Mouse (Mus musculus) bone marrow, adult 2 months (tissue): ENCODE results near the gene Shmt2. TPM values are rescaled to one million over a fixed set of nuclear protein-coding genes. Genes with fewer than 3 reads are reported as not detected.

ENCODE experiments used
- H3K27ac ChIP-seq: fragments of 200-500 bp; 2 replicates; pipeline ENCODE4 v1.5.1; 2012; ENCODE audit warnings: low read depth, mild to moderate bottlenecking, control low read depth, inconsistent platforms, low read length; ENCODE audit not compliant: control insufficient read depth, poor library complexity, insufficient read depth
- H3K4me1 ChIP-seq: fragments of 200-500 bp; 2 replicates; pipeline ENCODE4 v1.6.1; 2011; ENCODE audit warnings: low read length; ENCODE audit not compliant: control insufficient read depth, insufficient read depth
- H3K4me3 ChIP-seq: fragments of 200-500 bp; replicated peaks from 2 replicates; pipeline ENCODE3; 2011; ENCODE audit warnings: mild to moderate bottlenecking, low read depth, low read length, control low read depth; ENCODE audit not compliant: control insufficient read depth
- CTCF ChIP-seq: fragments of 200-500 bp; IDR thresholded peaks from 2 replicates; pipeline ENCODE4 v1.5.1; 2011; ENCODE audit warnings: low read length, control low read depth; ENCODE audit not compliant: control insufficient read depth, insufficient read depth
- POLR2A ChIP-seq: fragments of 200-500 bp; IDR thresholded peaks from 2 replicates; pipeline ENCODE4 v1.6.1; 2011; ENCODE audit warnings: low read depth, mild to moderate bottlenecking, control low read depth, low read length, borderline replicate concordance; ENCODE audit not compliant: control insufficient read depth
- WGBS: fragments of 180-500 bp; shearing (Covaris S2); methylation state at CpG from one replicate; pipeline ENCODE4 v1.1.7; 2018; 5-methylcytosine and 5-hydroxymethylcytosine counted together
- polyA plus RNA-seq: library from polyadenylated mRNA; stranded (reverse); fragments of >200 nt; gene quantifications from 2 replicates; pipeline ENCODE4 v1.2.4, GENCODE M21; 2011; ENCODE audit warnings: low replicate concordance; ENCODE audit not compliant: missing spikeins, insufficient read depth, insufficient read length

Gene Shmt2
- polyA plus RNA-seq, 1 experiment, result 39.9 TPM

- no peak overlapping the region for H3K4me3 ChIP-seq
- under 1% methylated on average over 46 of the region's 46 CpGs for WGBS
- H3K27ac ChIP-seq, result no peak overlapping the region
- TF ChIP-seq POLR2A, result no peak
- no peak for TF ChIP-seq CTCF
- H3K4me1 ChIP-seq, result peaks cover 1% of the 10 kb centered on the region; the same call in 1 of the 2 replicates
These were observed 10.5 kb downstream of the Shmt2 start for GRCm38 (mm10) chr10:127511634-127512306.

DNA sequence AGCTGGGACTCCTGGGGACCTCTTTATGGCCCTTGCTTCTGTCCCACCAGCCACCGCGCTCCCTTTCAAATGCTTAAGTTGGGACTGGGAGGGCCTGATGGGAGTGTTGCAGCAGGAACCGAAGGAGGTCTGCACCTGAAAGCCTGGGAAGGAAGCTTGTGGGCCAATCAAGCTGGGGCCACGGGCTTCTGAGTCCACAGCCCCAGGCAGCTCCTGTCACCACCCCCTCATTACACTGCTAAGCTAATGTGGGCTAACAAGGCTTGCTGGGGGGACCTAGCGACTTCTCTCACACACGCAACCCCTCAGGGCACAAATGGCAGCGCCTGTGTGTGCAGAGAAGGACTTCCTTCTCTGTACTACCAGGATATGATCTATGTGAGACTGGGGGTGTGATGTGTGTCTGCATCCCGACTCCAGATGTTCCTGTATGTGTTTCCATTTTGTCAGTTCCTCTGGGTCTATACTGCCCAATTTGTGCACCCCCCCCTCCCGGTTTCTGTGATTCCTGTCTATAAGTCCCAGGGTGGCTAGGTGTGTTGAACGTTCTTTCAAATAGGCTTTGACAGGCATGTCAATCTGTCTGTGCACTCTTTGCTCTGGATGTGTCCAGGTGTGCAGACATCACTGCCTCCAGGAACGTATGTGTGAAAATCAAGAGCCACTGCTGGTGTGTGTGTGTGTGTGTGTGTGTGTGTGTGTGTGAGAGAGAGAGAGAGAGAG is 11.2 kb downstream of the Shmt2 start:
- TF ChIP-seq CTCF, result no peak
- TF ChIP-seq POLR2A, result no peak
- Histone ChIP-seq H3K4me3 (no peak overlapping the region), H3K4me1 (peaks cover 1% of the 10 kb centered on the region; the same call in 1 of the 2 replicates), H3K27ac (no peak overlapping the region)
- 16% methylated on average over 11 of the region's 11 CpGs for WGBS

DNA sequence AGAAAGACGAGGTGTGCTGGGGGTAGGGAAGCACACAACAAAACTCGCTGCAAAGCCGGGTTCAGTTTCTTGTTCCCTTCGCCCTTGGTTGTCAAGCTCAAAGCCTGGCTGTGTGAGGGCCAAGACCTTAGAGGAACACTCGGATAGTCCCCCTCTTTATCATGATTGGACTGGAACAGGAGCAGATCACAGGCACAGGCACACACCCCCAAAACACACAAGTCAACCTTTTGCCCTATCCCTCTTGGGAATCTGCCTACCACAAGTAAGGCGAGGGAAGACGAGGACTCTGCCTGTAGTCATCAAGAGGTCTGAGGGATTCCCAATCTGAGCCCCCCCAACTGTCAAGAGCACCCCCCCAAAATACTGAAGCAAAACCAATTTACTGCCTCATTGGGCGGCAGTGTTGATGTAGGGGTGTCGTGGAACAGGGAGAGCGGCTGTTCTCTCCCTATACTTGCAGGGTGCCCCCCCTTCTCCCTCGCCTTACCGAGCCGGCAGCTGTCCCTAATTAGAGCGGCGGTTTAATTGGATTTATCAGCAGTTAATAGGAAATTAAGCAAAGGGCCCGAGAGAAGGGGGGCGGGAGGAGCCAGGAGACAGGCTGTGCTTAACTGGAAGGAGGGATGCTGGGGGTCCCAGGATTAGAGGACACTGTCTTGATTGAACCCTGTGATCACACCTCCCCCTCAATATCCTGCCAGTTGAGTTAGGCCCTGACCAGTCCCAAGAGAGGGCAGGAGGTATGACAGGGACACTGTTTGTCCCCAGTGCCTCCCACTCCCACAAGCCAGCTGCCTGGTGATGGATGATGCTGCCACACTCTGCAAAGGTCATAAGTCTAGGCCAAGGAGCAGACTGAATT is 12.2 kb downstream of the Shmt2 start:
- H3K4me3 ChIP-seq, result no peak overlapping the region
- 40% methylated on average over 17 of the region's 17 CpGs for WGBS
- TF ChIP-seq CTCF, result no peak
- TF ChIP-seq POLR2A, result no peak
- peaks cover 1% of the 10 kb centered on the region; the same call in 1 of the 2 replicates for H3K4me1 ChIP-seq
- no peak overlapping the region for H3K27ac ChIP-seq

DNA sequence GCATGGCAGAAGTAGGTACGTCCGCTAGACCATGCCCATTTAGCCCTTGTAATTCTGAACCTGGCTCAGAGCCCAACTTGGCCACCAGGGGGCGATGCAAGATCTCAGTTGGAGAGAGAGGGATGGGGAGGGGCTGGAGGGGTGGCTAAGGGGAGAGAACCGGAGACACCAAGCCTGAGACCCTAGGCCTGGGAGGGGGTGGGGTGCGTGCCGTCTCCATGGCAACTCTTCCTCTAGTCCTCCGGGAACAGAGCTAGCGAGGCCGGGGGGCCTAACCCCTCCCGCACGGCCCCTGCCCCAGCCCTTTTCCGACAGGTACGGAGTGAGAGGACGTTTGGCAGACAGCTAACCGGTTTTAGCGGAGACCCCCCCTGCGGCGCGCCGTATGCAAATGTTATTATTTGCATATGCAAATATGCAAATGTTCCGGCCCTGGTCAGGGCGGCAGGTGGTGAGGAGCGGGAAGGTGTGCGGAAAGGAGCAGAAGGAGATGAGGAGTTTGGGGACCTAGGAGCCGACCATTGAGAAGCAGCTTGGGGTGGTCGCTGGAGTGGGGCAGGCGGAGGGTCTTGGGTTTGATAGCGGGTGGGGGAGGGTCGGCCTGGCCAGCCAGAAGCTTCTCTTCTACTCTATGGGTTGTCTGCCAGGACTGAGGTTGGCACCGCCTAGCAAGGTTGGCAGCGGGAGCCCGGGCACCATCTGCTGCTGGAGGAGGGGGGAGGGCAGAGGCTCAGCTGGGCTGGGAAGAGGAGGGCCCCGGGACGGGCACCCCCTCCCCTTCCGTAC is 13.0 kb downstream of the Shmt2 start:
- no peak overlapping the region for H3K4me3 ChIP-seq

DNA sequence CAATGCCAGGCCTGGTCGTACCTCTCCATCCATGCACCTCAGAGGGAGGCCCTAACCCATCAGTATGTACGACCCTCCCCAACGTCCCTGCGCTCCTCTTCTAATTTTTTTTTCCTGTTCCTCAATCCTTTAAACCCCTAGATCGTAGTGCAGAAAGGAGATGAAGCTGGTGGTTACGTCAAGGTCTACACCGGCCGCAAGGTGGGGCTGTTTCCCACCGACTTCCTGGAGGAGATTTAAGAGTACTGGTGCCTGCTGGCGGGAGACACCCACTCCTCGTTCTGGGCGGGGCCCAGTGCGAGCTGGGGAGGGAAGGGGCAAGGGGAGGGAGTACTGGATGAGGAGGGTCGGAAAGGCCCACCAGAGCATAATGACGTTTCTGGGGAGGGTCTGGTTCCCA is 14.0 kb downstream of the Shmt2 start:
- peaks cover 1% of the 10 kb centered on the region; the same call in 1 of the 2 replicates for H3K4me1 ChIP-seq
- no peak overlapping the region for H3K27ac ChIP-seq
- WGBS, result 3% methylated on average over 15 of the region's 15 CpGs
- no peak overlapping the region for H3K4me3 ChIP-seq
- TF ChIP-seq POLR2A (no peak), CTCF (peak; percentile 78)

More for the DNA sequence above, 13.0 kb downstream of the Shmt2 start:
- H3K27ac ChIP-seq, result no peak overlapping the region
- WGBS, result 3% methylated on average over 35 of the region's 35 CpGs
- no peak for TF ChIP-seq POLR2A
- TF ChIP-seq CTCF, result peak; percentile 89
- H3K4me1 ChIP-seq, result peaks cover 1% of the 10 kb centered on the region; the same call in 1 of the 2 replicates

DNA sequence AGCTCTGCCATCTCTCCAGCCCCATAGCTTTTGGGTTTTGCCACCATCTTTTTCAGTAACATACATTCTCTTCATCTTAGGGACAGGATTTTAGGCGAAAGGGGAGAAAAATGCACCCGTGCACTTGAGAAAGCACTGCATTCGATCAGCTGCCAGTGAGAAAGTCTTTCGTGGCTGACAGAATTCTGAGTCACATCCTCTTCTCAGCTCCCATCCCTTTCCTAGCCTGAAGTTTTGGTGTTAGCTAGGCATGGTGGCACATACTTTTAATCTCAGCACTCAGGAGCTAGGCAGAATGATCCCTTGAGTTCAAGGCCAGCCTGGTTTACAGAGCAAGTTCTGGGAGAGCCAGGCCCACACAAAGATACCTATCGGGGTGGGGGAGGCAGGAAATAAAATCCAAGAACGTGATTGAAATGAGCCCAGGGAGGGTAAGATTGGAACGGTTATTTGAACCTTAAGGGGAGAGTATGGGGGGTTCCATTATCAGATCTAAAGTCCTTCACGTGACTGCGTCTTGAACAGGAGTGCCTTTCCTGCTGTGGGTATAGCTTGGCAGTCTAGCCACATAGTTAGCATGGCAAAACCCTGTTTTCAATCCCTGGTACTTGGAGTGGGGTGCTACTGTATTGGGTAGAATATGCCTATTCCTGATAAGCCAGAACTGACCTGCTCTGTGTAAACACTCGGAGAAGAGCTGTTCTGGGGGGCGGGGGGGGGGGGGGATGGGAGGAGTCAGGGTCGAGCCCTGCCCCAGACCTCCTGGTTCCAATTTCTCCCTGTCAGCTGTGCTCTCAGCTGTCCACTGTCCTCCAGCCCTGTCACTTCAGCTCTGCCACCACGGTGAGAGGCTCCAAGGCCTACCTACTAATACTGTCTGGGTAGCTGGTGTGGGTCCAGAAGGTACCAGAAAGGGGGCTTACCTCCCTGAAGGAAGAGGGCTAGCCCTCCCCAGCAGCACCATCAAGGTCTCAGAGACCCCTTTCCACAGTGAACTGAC is 21.1 kb downstream of the Shmt2 start, which contains the start of gene Stac3:
Gene Stac3 (plus strand): TSS at position 793 of the 1,000 bp plus-strand sequence.
- Histone ChIP-seq H3K27ac (no peak within 1 kb of the TSS), H3K4me1 (no peaks in the 10 kb centered on the region), H3K4me3 (no peak within 1 kb of the TSS)
- TF ChIP-seq CTCF (no peak), POLR2A (no peak)
- 76% methylated on average over 13 of the region's 13 CpGs for WGBS
